Mouse (Mus musculus) inflammation-experienced regulatory T-cells, adult 6 months (primary cell): ENCODE measurements around the gene Fam8a1. TPM values are rescaled to one million over a fixed set of nuclear protein-coding genes. Genes with fewer than 3 reads are reported as not detected.

Experiments
- polyA plus RNA-seq, 3 experiments: library from polyadenylated mRNA; unstranded; fragments of 100-300 nt; shearing (Covaris generic); gene quantifications; one replicate each; pipeline ENCODE4 v1.2.1; 2017

Gene Fam8a1
- polyA plus RNA-seq, 3 experiments from 2014 or later: 5.1 to 9.7 (median 6.2) TPM

Other genes starting within 250 kb of the Fam8a1 start
- under 1 TPM in 2 of 3 experiments, not detected in 1; 0.24 to 0.35 TPM for gene Cap2, start 167.7 kb upstream of the Fam8a1 start, polyA plus RNA-seq
- gene Nup153, start 58.4 kb downstream of the Fam8a1 start, polyA plus RNA-seq: 10 to 100 TPM; 45.4 to 74.4 (median 73.1) TPM